Mouse (Mus musculus) forebrain, embryonic 10.5 days (tissue): Measurements from ENCODE around the gene Padi1. TPM values are rescaled to one million over a fixed set of nuclear protein-coding genes. Genes with fewer than 3 reads are reported as not detected.
A peak's percentile ranks its signal among the peaks of the same experiment; 100 is the strongest.

Source experiments
- DNase-seq: peaks from one replicate; pipeline ENCODE4 v3.0.0-alpha.2; 2017; ENCODE audit warnings: low spot score; ENCODE audit errors: extremely low spot score
- H3K27ac ChIP-seq: fragments of 300-500 bp; sonication (generic); 2 replicates; pipeline ENCODE4 v1.5.1; 2016; ENCODE audit warnings: mild to moderate bottlenecking
- H3K27me3 ChIP-seq: fragments of 300-500 bp; sonication (generic); 2 replicates; pipeline ENCODE4 v1.6.1; 2016; ENCODE audit warnings: mild to moderate bottlenecking; ENCODE audit not compliant: poor library complexity, severe bottlenecking
- H3K36me3 ChIP-seq: fragments of 300-500 bp; sonication (generic); replicated peaks from 2 replicates; pipeline ENCODE4 v1.6.1; 2016; ENCODE audit warnings: mild to moderate bottlenecking, moderate library complexity
- H3K4me1 ChIP-seq: fragments of 300-500 bp; sonication (generic); 2 replicates; pipeline ENCODE4 v1.6.1; 2016
- H3K4me3 ChIP-seq: fragments of 300-500 bp; sonication (generic); 2 replicates; pipeline ENCODE4 v1.5.1; 2016; ENCODE audit warnings: mild to moderate bottlenecking, moderate library complexity
- H3K9me3 ChIP-seq: fragments of 300-500 bp; sonication (generic); 2 replicates; pipeline ENCODE4 v1.6.1; 2016; ENCODE audit warnings: mild to moderate bottlenecking, moderate library complexity
- WGBS: fragments of 180-500 bp; shearing (Covaris S2); methylation state at CpG from one replicate; pipeline ENCODE4 v1.1.7; 2016; 5-methylcytosine and 5-hydroxymethylcytosine counted together
- polyA plus RNA-seq: library from polyadenylated mRNA; unstranded; fragments of >200 nt; fragmentation: Nextera tagmentation; extraction: Ambion mirVana; gene quantifications from 2 replicates; pipeline ENCODE4 v1.2.1, GENCODE M21; 2016

Gene Padi1
- polyA plus RNA-seq, 1 experiment from 2014 or later = 0.06 TPM

DNA sequence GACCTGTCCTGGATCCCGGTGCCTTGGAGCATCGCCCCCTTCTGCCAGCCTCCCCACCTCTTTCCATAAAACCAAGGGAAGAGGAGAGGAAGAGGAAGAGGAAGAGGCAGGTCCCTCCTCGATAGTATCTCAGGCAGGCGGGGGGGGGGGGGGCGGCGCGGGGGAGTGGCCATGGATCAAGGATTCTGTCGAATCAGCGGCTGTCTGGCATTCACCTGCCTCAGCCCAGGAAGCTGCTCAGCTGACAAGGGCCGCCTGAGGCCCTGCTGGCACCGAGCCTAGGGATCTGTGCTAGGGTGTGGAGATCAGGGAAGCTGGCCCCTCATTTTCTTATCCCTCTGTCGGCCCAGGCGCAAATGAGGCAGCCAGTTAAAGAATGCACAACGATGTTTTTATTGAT is 33.0 kb downstream of the Padi1 start:
- no peak overlapping the region for H3K27ac ChIP-seq
- no peak for DNase-seq
- 42% methylated on average over 13 of the region's 14 CpGs for WGBS
- no peaks in the 10 kb centered on the region; the same call in 1 of the 2 replicates for H3K9me3 ChIP-seq
- H3K4me3 ChIP-seq = no peak overlapping the region
- H3K36me3 ChIP-seq = no peaks in the 10 kb centered on the region
- peaks cover 48% of the 10 kb centered on the region for H3K27me3 ChIP-seq
- H3K4me1 ChIP-seq = peaks cover 50% of the 10 kb centered on the region

DNA sequence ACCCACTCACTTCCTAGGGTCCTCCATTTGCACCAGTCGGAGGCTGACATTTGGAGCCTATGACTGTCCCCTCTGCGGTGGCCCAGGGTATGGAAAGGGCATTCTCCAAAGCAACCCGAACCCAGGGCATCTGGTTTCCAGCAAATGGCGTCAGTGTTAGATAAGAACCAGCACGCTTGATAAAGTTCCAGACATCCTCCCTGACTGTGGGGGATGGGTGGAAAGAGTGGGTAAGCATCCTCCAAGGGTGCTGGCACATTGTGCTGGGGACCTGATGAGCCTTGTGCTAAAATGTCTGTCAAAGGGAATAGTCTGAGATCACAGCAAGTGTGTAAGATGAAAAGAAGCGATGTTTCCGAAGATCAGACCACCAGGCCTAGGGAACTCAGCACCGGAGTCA is 33.4 kb downstream of the Padi1 start:
- Histone ChIP-seq H3K36me3 (no peaks in the 10 kb centered on the region), H3K27ac (no peak overlapping the region), H3K4me3 (no peak overlapping the region), H3K27me3 (peaks cover 48% of the 10 kb centered on the region), H3K9me3 (no peaks in the 10 kb centered on the region), H3K4me1 (peaks cover 50% of the 10 kb centered on the region)
- no peak for DNase-seq
- 72% methylated on average over 8 of the region's 8 CpGs for WGBS

DNA sequence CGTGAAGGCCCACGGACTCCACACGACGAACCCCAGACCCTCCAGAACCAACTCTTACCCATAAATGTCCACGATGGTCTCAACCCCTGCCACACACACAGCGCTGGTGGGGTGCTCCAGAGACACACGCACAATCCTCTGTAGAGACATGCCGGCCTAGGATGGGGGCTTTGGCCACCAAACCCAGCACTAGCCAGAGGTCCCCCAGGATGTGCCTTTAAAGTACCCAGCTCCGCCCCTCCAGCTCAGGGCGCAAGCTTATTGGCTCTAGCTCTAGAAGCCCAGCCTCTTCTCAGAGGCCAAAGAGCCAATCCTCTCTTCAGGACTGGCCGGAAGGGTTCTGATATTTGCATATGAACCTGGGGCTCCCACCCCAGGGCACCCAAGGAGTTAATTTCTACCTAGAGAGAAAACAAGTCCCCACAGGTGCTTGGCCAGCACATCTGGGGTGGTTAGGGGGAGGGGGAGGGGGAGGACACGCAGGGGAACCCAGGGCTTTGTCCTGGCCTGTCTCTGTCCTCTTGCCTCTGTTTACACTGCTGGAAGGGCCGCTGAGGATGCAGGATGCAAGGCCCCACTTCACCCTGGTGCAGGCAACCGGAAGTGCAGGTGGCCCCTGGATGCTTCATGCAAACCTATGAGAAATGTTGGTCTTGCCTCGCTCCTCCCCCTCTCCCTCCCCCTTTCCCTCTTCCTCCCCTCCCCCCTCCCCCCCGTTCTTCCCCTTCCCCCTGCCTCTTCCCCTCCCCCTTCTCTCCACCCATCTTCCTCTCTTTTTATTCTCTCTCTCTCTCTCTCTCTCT is 34.9 kb downstream of the Padi1 start, which contains the start of gene Padi3:
Padi3 (minus strand) TSS at position 191 of the 803 bp plus-strand sequence.
- Histone ChIP-seq H3K36me3 (no peaks in the 10 kb centered on the region), H3K4me3 (no peak within 1 kb of the TSS; the same call in 1 of the 2 replicates), H3K9me3 (no peaks in the 10 kb centered on the region), H3K4me1 (peaks cover 42% of the 10 kb centered on the region), H3K27ac (0 out of 2 replicates have a peak within 1 kb of the TSS, but pooled peaks have one; percentile 48), H3K27me3 (peaks cover 40% of the 10 kb centered on the region)
- WGBS = 80% methylated on average over 14 of the region's 16 CpGs
- DNase-seq = no peak

DNA sequence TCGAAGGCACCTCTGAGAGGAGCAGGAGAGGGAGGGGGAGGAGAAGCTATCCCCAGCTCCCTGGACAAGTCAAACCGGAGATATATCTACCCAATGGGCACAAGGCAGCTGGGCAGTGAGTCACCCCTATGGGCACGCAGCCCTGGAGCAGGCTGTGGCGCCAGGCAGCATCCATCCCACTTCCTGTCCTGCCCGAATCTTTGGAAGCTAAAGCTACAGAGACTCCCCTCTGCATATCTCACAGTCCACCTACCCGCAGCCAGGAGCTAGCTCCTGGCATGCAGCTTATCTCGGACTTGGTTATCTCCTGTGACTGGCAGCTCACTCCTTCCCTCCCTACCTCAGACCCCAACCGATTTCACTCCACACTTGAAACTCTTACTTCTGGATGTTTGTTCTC is 36.5 kb downstream of the Padi1 start:
- DNase-seq = no peak
- H3K9me3 ChIP-seq = no peaks in the 10 kb centered on the region
- H3K27ac ChIP-seq = no peak overlapping the region
- H3K4me1 ChIP-seq = peaks cover 33% of the 10 kb centered on the region
- peaks cover 25% of the 10 kb centered on the region for H3K27me3 ChIP-seq
- H3K36me3 ChIP-seq = no peaks in the 10 kb centered on the region
- 85% methylated on average over 8 of the region's 8 CpGs for WGBS
- H3K4me3 ChIP-seq = no peak overlapping the region

DNA sequence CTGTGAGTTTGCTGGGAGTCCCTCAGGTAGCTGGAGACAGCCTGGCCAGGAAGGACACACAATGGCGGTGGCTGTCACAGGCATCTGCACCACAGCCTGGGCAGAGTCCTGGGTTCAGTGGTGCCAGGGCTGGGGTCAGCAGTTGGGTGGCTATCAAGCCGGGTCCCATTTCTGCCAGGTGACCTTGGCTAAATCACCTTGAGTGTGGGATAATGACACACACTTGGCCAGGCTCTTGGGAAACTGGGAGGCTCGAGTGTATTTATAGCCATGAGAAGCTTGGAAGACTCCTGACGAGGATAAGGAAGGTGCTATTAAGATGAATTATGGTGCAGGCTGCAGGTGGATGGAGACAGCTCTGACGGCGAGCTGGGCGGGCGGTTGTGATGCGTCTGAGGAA is 41.0 kb downstream of the Padi1 start:
- DNase-seq = no peak
- Histone ChIP-seq H3K4me3 (no peak overlapping the region), H3K27me3 (no peaks in the 10 kb centered on the region), H3K9me3 (no peaks in the 10 kb centered on the region), H3K27ac (no peak overlapping the region), H3K36me3 (no peaks in the 10 kb centered on the region), H3K4me1 (no peaks in the 10 kb centered on the region)
- 87% methylated on average over 9 of the region's 9 CpGs for WGBS

DNA sequence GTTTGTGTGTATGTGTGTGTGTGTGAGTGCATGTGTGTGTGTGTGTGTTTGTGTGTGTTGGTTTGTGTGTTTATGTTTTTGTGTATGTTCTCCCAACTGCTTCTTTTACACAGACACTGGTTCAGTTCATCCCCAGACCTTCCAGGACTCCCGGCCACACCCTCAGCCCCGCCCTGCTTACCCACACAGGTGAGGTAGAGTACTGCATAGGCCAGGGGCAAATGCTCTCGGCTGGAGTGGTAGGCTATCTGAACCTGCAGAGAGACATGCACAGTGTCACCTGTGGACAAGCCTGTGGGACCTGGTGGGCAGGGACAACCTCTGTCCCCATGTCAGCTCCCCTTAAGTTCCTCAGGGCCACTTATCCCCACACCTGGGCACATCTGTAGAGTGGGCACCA is 44.2 kb downstream of the Padi1 start:
- no peaks in the 10 kb centered on the region for H3K27me3 ChIP-seq
- no peak for DNase-seq
- no peaks in the 10 kb centered on the region for H3K36me3 ChIP-seq
- no peak overlapping the region for H3K27ac ChIP-seq
- no peaks in the 10 kb centered on the region for H3K4me1 ChIP-seq
- H3K4me3 ChIP-seq = no peak overlapping the region
- no peaks in the 10 kb centered on the region for H3K9me3 ChIP-seq
- 74% methylated on average over 3 of the region's 3 CpGs for WGBS

DNA sequence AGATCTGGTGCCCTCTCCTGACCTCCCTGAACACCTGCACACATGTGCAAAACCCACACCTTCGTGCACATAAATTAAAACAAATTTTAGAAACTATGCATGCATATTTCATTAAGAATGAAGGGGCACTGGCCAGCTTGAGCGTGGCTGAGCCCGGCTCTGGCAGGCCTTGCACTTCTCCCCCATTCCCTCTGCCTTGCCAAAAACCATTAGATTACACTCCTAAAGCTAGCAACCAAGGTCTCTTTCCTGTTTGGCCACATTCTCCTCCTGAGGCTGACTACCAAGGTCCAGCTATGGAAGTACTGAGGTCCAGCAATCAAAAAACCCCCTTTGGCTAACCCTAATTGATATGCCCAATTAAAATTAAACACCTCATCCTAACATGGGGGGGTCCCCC is 48.8 kb downstream of the Padi1 start:
- H3K9me3 ChIP-seq = no peaks in the 10 kb centered on the region
- H3K27me3 ChIP-seq = no peaks in the 10 kb centered on the region
- H3K4me1 ChIP-seq = 0 out of 2 replicates have a peak, but pooled peaks cover 8% of the 10 kb centered on the region
- H3K4me3 ChIP-seq = no peak overlapping the region
- no peak for DNase-seq
- H3K27ac ChIP-seq = no peak overlapping the region
- WGBS = 88% methylated on average over 3 of the region's 3 CpGs
- no peaks in the 10 kb centered on the region for H3K36me3 ChIP-seq

DNA sequence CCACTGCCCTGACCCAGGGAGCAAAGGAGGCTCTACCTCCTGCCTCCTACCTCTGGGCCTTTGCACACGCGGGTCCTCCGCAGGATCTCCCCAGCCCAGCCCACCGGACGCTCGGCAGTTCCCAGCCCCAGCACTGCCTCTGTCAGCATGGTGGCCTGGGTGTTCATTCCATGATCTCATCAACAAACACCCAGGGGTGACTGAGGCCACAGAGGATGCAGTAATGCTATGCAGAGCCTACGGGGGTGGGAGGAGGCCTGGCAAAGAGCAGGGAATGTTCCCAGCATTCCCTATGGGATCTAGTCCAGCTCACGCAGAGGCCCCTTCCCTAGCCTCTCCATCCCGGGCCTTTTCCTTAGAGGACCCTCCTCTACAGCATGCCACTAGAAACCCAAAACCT is 50.9 kb downstream of the Padi1 start:
- no peak for DNase-seq
- Histone ChIP-seq H3K27ac (no peak overlapping the region), H3K4me1 (0 out of 2 replicates have a peak, but pooled peaks cover 8% of the 10 kb centered on the region), H3K27me3 (no peaks in the 10 kb centered on the region), H3K9me3 (no peaks in the 10 kb centered on the region), H3K4me3 (no peak overlapping the region), H3K36me3 (no peaks in the 10 kb centered on the region)
- 94% methylated on average over 9 of the region's 9 CpGs for WGBS

DNA sequence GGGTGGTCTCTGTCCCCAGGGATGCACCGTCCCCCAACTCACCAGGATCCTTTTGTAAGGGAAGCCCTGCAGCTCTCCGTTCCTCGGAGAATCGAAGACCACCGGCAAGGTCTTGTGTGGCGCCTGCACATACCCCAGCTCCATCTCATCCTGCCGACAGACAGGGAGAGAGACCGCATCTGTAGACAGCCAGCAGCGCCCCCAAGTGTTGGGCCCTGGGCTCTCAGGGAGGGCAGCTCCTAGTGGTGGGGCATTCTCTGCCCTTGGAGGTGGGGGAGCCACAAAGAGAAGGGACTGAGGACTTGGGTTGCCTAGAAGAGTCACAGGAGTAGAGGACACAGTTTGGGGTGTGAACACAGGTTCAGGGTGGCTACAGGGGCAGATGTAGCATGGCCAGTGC is 51.8 kb downstream of the Padi1 start:
- DNase-seq = no peak

DNA sequence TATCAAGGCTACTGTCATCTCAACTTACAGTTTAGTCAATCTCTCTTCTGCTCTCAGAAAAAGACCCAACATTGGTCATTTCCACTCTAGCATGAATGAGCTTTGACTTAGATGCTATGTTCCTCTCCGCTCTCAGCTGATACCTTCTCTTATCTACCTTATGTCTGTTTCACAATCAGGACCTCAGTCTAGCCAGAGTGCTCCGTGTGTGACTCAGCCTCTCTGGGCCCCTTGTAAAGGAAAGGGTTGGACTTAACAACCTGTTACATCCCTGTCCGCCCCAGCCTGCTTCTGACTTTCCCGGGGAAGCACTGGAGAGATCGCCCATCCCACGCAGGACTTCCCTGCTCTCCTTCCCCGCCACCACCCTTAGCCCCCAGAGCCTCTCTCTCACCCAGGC is 53.0 kb downstream of the Padi1 start:
- Histone ChIP-seq H3K27me3 (no peaks in the 10 kb centered on the region), H3K9me3 (no peaks in the 10 kb centered on the region), H3K36me3 (no peaks in the 10 kb centered on the region), H3K4me1 (0 out of 2 replicates have a peak, but pooled peaks cover 8% of the 10 kb centered on the region), H3K4me3 (no peak overlapping the region), H3K27ac (no peak overlapping the region)
- no peak for DNase-seq
- 90% methylated on average over 7 of the region's 7 CpGs for WGBS

More for the DNA sequence above, 51.8 kb downstream of the Padi1 start:
- no peaks in the 10 kb centered on the region for H3K9me3 ChIP-seq
- no peak overlapping the region for H3K27ac ChIP-seq
- H3K4me1 ChIP-seq = 0 out of 2 replicates have a peak, but pooled peaks cover 8% of the 10 kb centered on the region
- H3K36me3 ChIP-seq = no peaks in the 10 kb centered on the region
- WGBS = 57% methylated on average over 9 of the region's 9 CpGs
- H3K4me3 ChIP-seq = no peak overlapping the region
- no peaks in the 10 kb centered on the region for H3K27me3 ChIP-seq

DNA sequence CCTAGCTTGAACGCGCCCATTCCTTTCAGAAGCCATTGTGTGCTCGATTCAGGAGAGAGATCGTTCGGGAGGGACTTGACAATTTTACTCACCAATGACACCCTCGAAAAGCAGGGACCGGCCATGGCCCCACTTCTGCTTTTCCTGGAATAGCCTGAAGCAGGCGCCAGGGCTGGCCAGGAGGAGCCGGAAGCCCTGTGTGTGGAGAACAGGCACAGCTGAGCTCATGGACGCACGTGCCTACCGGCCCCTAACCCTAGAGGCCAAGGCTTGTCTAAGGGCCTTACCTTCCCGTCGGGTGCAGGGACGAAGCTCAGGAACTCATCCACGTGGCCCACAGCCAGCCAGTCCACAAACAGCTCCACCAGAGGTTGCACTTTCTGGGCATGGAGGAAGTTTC is 54.5 kb downstream of the Padi1 start:
- no peaks in the 10 kb centered on the region for H3K27me3 ChIP-seq
- DNase-seq = no peak
- 0 out of 2 replicates have a peak, but pooled peaks cover 8% of the 10 kb centered on the region for H3K4me1 ChIP-seq
- WGBS = 83% methylated on average over 16 of the region's 16 CpGs
- peaks cover 4% of the 10 kb centered on the region; the same call in 1 of the 2 replicates for H3K9me3 ChIP-seq
- H3K27ac ChIP-seq = no peak overlapping the region
- no peak overlapping the region for H3K4me3 ChIP-seq
- no peaks in the 10 kb centered on the region for H3K36me3 ChIP-seq

DNA sequence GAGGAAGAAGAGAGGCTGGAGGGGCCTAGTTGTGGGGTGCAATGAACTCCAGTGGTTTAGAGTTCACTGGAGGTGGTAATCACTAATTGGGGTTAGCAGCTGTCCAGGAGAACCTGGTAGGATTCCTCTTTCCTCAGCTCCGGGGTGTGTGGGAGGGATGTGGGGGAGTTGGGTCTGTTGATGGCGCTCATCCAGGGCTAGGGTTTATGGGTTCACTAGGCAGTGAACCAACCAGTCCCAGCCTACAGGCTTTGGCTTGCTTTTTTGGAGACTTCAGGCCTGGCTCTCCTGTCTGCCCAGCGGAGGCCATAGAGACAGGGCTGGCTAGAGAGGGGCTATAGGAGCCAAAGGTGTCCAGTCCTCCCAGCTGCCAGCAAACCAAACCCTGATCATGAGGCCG is 55.6 kb downstream of the Padi1 start:
- Histone ChIP-seq H3K36me3 (no peaks in the 10 kb centered on the region), H3K4me3 (no peak overlapping the region), H3K27me3 (no peaks in the 10 kb centered on the region), H3K9me3 (peaks cover 4% of the 10 kb centered on the region; the same call in 1 of the 2 replicates), H3K27ac (no peak overlapping the region), H3K4me1 (0 out of 2 replicates have a peak, but pooled peaks cover 8% of the 10 kb centered on the region)
- no peak for DNase-seq
- 92% methylated on average over 4 of the region's 4 CpGs for WGBS

DNA sequence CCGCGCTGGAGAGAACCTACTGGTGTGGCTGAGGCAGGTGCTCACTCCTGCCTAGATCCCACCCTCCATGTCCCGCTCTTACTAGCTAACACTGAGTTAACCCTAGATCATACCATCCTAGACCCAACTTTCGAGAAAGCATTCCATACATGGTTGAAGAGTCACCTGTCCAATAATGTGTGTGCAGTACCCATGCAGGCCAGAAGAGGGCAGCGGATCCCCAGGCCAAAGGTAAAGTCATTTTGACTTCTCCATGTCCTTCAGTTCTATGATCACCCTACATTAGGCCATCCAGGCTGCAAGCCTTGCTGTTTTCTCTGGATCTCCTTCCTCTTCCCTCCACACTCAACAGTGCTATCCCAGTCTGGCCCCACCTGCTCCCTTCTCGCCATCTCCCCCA is 56.6 kb downstream of the Padi1 start:
- Histone ChIP-seq H3K4me3 (no peak overlapping the region), H3K27me3 (no peaks in the 10 kb centered on the region), H3K27ac (no peak overlapping the region), H3K36me3 (no peaks in the 10 kb centered on the region), H3K4me1 (0 out of 2 replicates have a peak, but pooled peaks cover 8% of the 10 kb centered on the region), H3K9me3 (peaks cover 4% of the 10 kb centered on the region; the same call in 1 of the 2 replicates)
- DNase-seq = peak; percentile 70
- WGBS = 45% methylated on average over 6 of the region's 6 CpGs
